Mouse (Mus musculus): Measurements from ENCODE around the gene Crcp.

GRCm38 (mm10) chr5:130027134-130027533 is 2.0 kb upstream of the Crcp start:
- TF ChIP-seq CTCF (IDR thresholded peaks at IDR 0.05; ENCODE audit: borderline replicate concordance, control insufficient read depth, extremely low read depth, insufficient read depth, low read length, poor library complexity), result no peak
- TF ChIP-seq POLR2A (IDR thresholded peaks at IDR 0.05; ENCODE audit: control insufficient read depth, extremely low read depth, insufficient read depth, low read length, poor library complexity), result no peak
